Comparison of ENCODE assay signal across 10 mouse cellular contexts in the genomic region with DNA sequence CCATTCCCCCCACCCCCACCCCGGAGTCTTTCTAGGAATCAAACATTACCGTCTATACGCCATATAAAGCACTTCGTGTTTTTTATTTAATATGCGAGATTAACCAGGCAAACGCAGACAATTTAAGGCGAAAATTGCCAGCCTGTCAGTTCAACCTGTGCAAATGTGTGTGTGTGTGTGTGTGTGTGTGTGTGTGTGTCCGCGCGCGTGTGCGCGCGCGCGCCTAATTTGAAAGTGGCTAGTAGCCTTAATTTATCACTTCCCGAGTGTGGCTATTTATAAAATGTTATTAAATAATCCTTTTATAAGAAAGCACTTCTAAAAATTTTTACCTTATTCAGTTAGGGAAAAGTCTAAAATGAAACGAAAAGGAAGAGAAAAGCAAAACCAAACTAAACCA.
DNase-seq lines count a peak whose midpoint lies in the region; ATAC-seq and TF ChIP-seq lines count a peak whose summit lies in the region.
"Had no signal": no experiment of that assay in that cellular context is flagged by ENCODE, and none has a peak within 500 bp of the region (broad histone marks: within the 10 kb centered on the region; RNA-seq: fewer than 3 reads in every experiment).

No protein-coding gene starts in this region.

- no peak for TF ChIP-seq POLR2A in limb, embryonic 14.5 days (IDR thresholded peaks at IDR 0.05; ENCODE audit: borderline replicate concordance, extremely low read depth, insufficient read depth, insufficient read length)

- H3K4me3 ChIP-seq in gastrocnemius, adult 2 months = peak overlapping the region; percentile 29
- peak overlapping the region; percentile 24 for H3K4me3 ChIP-seq in limb, embryonic 14.5 days (replicated peaks; ENCODE audit: low read length)
- H3K4me3 ChIP-seq in stomach, postnatal 0 days (ENCODE audit: low read depth, low read length) = no peak overlapping the region

- H3K27ac ChIP-seq in gastrocnemius, adult 2 months = no peak overlapping the region
- H3K27ac ChIP-seq in limb, embryonic 14.5 days (replicated peaks; ENCODE audit: low read depth, low read length) = no peak overlapping the region
- no peak overlapping the region for H3K27ac ChIP-seq in stomach, postnatal 0 days (replicated peaks)

- H3K36me3 ChIP-seq in limb, embryonic 14.5 days (ENCODE audit: control insufficient read depth, insufficient read depth, low read length) = no peaks in the 10 kb centered on the region
- H3K36me3 ChIP-seq in stomach, postnatal 0 days (ENCODE audit: control insufficient read depth, insufficient read depth, low read length) = no peaks in the 10 kb centered on the region

- no peak overlapping the region for H3K9ac ChIP-seq in limb, embryonic 14.5 days (ENCODE audit: low read depth, low read length, severe bottlenecking)
- H3K9ac ChIP-seq in stomach, postnatal 0 days (ENCODE audit: low read length) = no peak overlapping the region

- H3K4me2 ChIP-seq in limb, embryonic 14.5 days (replicated peaks; ENCODE audit: low read depth, low read length, severe bottlenecking) = peak overlapping the region; percentile 43
- H3K4me2 ChIP-seq in stomach, postnatal 0 days (replicated peaks; ENCODE audit: low read depth) = peak overlapping the region; percentile 31; the same call in 1 of the 2 replicates

- peaks cover 2% of the 10 kb centered on the region for H3K4me1 ChIP-seq in limb, embryonic 14.5 days (ENCODE audit: control insufficient read depth, insufficient read depth, low read length)
- no peaks in the 10 kb centered on the region for H3K4me1 ChIP-seq in stomach, postnatal 0 days (replicated peaks; ENCODE audit: control insufficient read depth, insufficient read depth)

- intact Hi-C loops in gastrocnemius, adult 2 months (cut with DNase I) = no loop called here

- 1% methylated on average over 18 of the region's 18 CpGs for WGBS in limb, embryonic 14.5 days
- WGBS in stomach, postnatal 0 days = 3% methylated on average over 18 of the region's 18 CpGs

- H3K27me3 ChIP-seq in limb, embryonic 14.5 days (ENCODE audit: control insufficient read depth, insufficient read depth, low read length) = peaks cover 39% of the 10 kb centered on the region
- peaks cover 16% of the 10 kb centered on the region; the same call in 1 of the 2 replicates for H3K27me3 ChIP-seq in stomach, postnatal 0 days (ENCODE audit: control insufficient read depth, insufficient read depth, low read length)

- no peak for TF ChIP-seq EP300 in stomach, postnatal 0 days (optimal IDR thresholded peaks at IDR 0.05)

- TF ChIP-seq CTCF in gastrocnemius, adult 2 months (IDR thresholded peaks at IDR 0.05) = no peak
- no peak for TF ChIP-seq CTCF in stomach, postnatal 0 days (IDR thresholded peaks at IDR 0.05; ENCODE audit: low read depth)

- ATAC-seq in limb, embryonic 14.5 days (ENCODE audit: low FRiP score, low read depth) = no peak
- ATAC-seq in stomach, postnatal 0 days (ENCODE audit: low FRiP score, low TSS enrichment) = no peak

- no peaks in the 10 kb centered on the region for H3K9me3 ChIP-seq in limb, embryonic 14.5 days (ENCODE audit: control insufficient read depth, low read length)
- no peaks in the 10 kb centered on the region for H3K9me3 ChIP-seq in stomach, postnatal 0 days (ENCODE audit: control insufficient read depth, low read length)

- no peak for DNase-seq in gastrocnemius, adult 2 months
- DNase-seq in gastrocnemius, postnatal 25 days = no peak
- DNase-seq in retina, embryonic 14.5 days (ENCODE audit: low spot score) = peak; percentile 31
- DNase-seq in retina, postnatal 1 day = no peak
- no peak for DNase-seq in limb, embryonic 14.5 days (ENCODE audit: low spot score)
- DNase-seq in stomach, postnatal 0 days (ENCODE audit: low spot score) = no peak
- DNase-seq in thymus, postnatal 10 days (ENCODE audit: low spot score in 2 of 2) = no peak
- no peak for DNase-seq in kidney, adult 18-20 months
- DNase-seq: lung, postnatal 4 days; right cerebral cortex, postnatal 4 days had no signal
